Comparison of ENCODE assay signal across 9 mouse cellular contexts in the genomic region with DNA sequence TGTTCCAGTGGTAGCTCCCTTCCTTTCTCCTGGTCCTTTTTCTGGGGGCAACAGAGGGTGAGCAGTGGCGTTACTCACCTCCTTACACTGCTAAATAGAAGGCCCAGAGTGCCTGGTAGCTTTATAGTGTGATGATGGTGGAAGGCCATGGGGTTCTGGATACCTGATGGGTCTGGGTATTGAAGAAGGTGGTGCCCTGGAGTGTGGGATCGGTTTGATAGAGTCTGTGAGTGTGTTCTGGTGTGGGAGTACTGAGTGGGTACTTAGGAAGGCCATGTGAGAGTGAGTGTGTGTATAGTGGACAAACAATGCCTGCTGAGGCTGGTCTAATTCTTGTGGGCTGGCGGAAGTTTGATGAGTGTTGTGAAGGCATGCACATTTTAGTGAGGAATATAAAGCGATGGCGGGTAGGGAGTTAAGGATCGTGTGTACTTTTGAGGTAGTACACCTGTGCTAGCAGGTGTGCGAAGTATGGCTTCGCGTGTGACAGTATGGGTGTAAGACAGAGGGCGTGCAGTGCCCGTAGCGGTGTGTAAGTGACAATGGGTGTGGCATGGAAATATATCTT. TPM values are rescaled to one million over a fixed set of nuclear protein-coding genes. Genes with fewer than 3 reads are reported as not detected.
A peak's percentile ranks its signal among the peaks of the same experiment; 100 is the strongest.
DNase-seq lines count a peak whose midpoint lies in the region; ATAC-seq and TF ChIP-seq lines count a peak whose summit lies in the region.
"Had no signal": no experiment of that assay in that cellular context is flagged by ENCODE, and none has a peak within 500 bp of the region (broad histone marks: within the 10 kb centered on the region; RNA-seq: fewer than 3 reads in every experiment).

No protein-coding gene starts in this region.

- no peak for TF ChIP-seq CTCF in heart, adult 2 months (IDR thresholded peaks at IDR 0.05)
- no peak for TF ChIP-seq CTCF in olfactory bulb, adult 2 months (IDR thresholded peaks at IDR 0.05; ENCODE audit: insufficient read depth, low read depth, low read length)

- H3K36me3 ChIP-seq in heart, adult 2 months (ENCODE audit: control insufficient read depth, insufficient read depth, low read length) = peaks cover 3% of the 10 kb centered on the region; the same call in 1 of the 2 replicates
- H3K36me3 ChIP-seq in embryonic facial prominence, embryonic 15.5 days = peaks cover 15% of the 10 kb centered on the region
- peaks cover 6% of the 10 kb centered on the region for H3K36me3 ChIP-seq in limb, embryonic 11.5 days (ENCODE audit: control insufficient read depth, insufficient read depth, low read length)

- peak overlapping the region; percentile 35 for H3K9ac ChIP-seq in heart, adult 2 months (ENCODE audit: low read depth, low read length)
- peak overlapping the region; percentile 23; the same call in 1 of the 2 replicates for H3K9ac ChIP-seq in embryonic facial prominence, embryonic 15.5 days
- H3K9ac ChIP-seq in limb, embryonic 11.5 days (ENCODE audit: low read length) = peak overlapping the region; percentile 2; the same call in 1 of the 2 replicates

- DNase-seq in heart, adult 2 months = peak; percentile 8 to 32
- no peak for DNase-seq in heart, postnatal 10 days
- DNase-seq in 3T3-L1 (ENCODE audit: low read depth, low spot score) = peak; percentile 44
- DNase-seq in limb, embryonic 11.5 days (ENCODE audit: low spot score) = no peak
- no peak for DNase-seq in Muller cell, postnatal 12 days (ENCODE audit: inconsistent ontology term)
- DNase-seq in embryo, embryonic 11 days = no peak

- peaks cover 25% of the 10 kb centered on the region for H3K4me1 ChIP-seq in heart, adult 2 months (ENCODE audit: control insufficient read depth, insufficient read depth, low read length)
- peaks cover 62% of the 10 kb centered on the region for H3K4me1 ChIP-seq in embryonic facial prominence, embryonic 15.5 days
- peaks cover 43% of the 10 kb centered on the region for H3K4me1 ChIP-seq in limb, embryonic 11.5 days (ENCODE audit: control insufficient read depth, insufficient read depth, low read length)
- H3K4me1 ChIP-seq in olfactory bulb, adult 2 months (ENCODE audit: control insufficient read depth, insufficient read depth, low read length) = peaks cover 43% of the 10 kb centered on the region

- intact Hi-C loops in heart, adult 2 months (cut with DNase I) = no loop called here
- intact Hi-C loops in heart, postnatal 10 days (cut with DNase I) = loop anchor here (5.0 kb wide), 1 partner anchor 96 kb away; no protein-coding TSS in a partner anchor

- H3K4me2 ChIP-seq in embryonic facial prominence, embryonic 15.5 days (replicated peaks) = peak overlapping the region; percentile 80
- peak overlapping the region; percentile 88 for H3K4me2 ChIP-seq in limb, embryonic 11.5 days (ENCODE audit: low read depth, severe bottlenecking)

- WGBS in heart, adult 2 months = 16% methylated on average over 12 of the region's 12 CpGs
- 16% methylated on average over 12 of the region's 12 CpGs for WGBS in embryonic facial prominence, embryonic 15.5 days
- WGBS in limb, embryonic 11.5 days = 25% methylated on average over 12 of the region's 12 CpGs
- 10% methylated on average over 12 of the region's 12 CpGs for whole genome bisulfite sequencing in olfactory bulb, adult 2 months

- no peak for TF ChIP-seq EP300 in heart, adult 2 months (IDR thresholded peaks at IDR 0.05; ENCODE audit: insufficient read depth, low read depth, low read length)

- no peaks in the 10 kb centered on the region for H3K27me3 ChIP-seq in heart, adult 2 months (ENCODE audit: control insufficient read depth, insufficient read depth, low read length)
- H3K27me3 ChIP-seq in embryonic facial prominence, embryonic 15.5 days = no peaks in the 10 kb centered on the region
- no peaks in the 10 kb centered on the region for H3K27me3 ChIP-seq in limb, embryonic 11.5 days (ENCODE audit: control insufficient read depth, insufficient read depth, low read length)
- H3K27me3 ChIP-seq: Patski had no signal

- peak overlapping the region; percentile 97 for H3K27ac ChIP-seq in heart, adult 2 months
- peak overlapping the region; percentile 100 for H3K27ac ChIP-seq in embryonic facial prominence, embryonic 15.5 days (replicated peaks)
- peak overlapping the region; percentile 97 for H3K27ac ChIP-seq in limb, embryonic 11.5 days (replicated peaks; ENCODE audit: low read depth, low read length)
- peak overlapping the region; percentile 99 for H3K27ac ChIP-seq in olfactory bulb, adult 2 months (ENCODE audit: insufficient read depth, low read depth, low read length)

- H3K9me3 ChIP-seq in embryonic facial prominence, embryonic 15.5 days (replicated peaks) = no peaks in the 10 kb centered on the region
- H3K9me3 ChIP-seq in limb, embryonic 11.5 days (ENCODE audit: control insufficient read depth, low read length) = no peaks in the 10 kb centered on the region

- H3K4me3 ChIP-seq in heart, adult 2 months = peak overlapping the region; percentile 35
- H3K4me3 ChIP-seq in embryonic facial prominence, embryonic 15.5 days (replicated peaks) = peak overlapping the region; percentile 86
- peak overlapping the region; percentile 79 for H3K4me3 ChIP-seq in limb, embryonic 11.5 days (ENCODE audit: low read depth, low read length)
- H3K4me3 ChIP-seq in olfactory bulb, adult 2 months (ENCODE audit: insufficient read depth, low read depth, low read length) = peak overlapping the region; percentile 40

- no peak for ATAC-seq in embryonic facial prominence, embryonic 15.5 days (ENCODE audit: insufficient number of reproducible peaks, low FRiP score, low TSS enrichment, low read depth)
- ATAC-seq in limb, embryonic 11.5 days (ENCODE audit: insufficient number of reproducible peaks, low FRiP score, low TSS enrichment, low read depth) = no peak

- H3K79me2 ChIP-seq in heart, adult 2 months (replicated peaks; ENCODE audit: control insufficient read depth, insufficient read depth, low read length) = no peaks in the 10 kb centered on the region

- no peak for TF ChIP-seq POLR2A in heart, adult 2 months (IDR thresholded peaks at IDR 0.05; ENCODE audit: insufficient read depth, low read depth, low read length)
- TF ChIP-seq POLR2A in olfactory bulb, adult 2 months (IDR thresholded peaks at IDR 0.05; ENCODE audit: insufficient read depth, low read depth, low read length) = no peak

RNA-seq across cellular contexts. Expression of gene Cic, which starts 13.7 kb away (rescaled TPM):
- total RNA-seq in heart, adult 2 months (2021) = 10 to 100 TPM; 62.8 to 62.9 TPM
- 37.7 and 41.6 TPM in 2 replicates for polyA plus RNA-seq in heart, adult 2 months (2012; rRNA removed)
- 10 to 100 TPM; 88.4 to 90.5 TPM for total RNA-seq in heart, postnatal 10 days (2021)
- 46.3 and 50.6 TPM in 2 replicates for polyA plus RNA-seq in embryonic facial prominence, embryonic 15.5 days (2015; fragmentation: Nextera tagmentation; extraction: Ambion mirVana)
- 32.5 and 34.2 TPM in 2 replicates for polyA plus RNA-seq in limb, embryonic 11.5 days (2014; fragmentation: Nextera tagmentation; extraction: Ambion mirVana)
- 41.9 TPM in 1 of 2 replicates, not detected in the other for polyA plus RNA-seq in olfactory bulb, adult 2 months (2012; ENCODE audit: insufficient read depth, insufficient read length, low replicate concordance, missing spikeins)

RNA-seq across cellular contexts. Expression of gene Pafah1b3, which starts 16.5 kb away (rescaled TPM):
- 1 to 10 TPM; 2.4 to 3.1 TPM for total RNA-seq in heart, adult 2 months (2021)
- polyA plus RNA-seq in heart, adult 2 months (2012; rRNA removed) = 6.6 and 9.3 TPM in 2 replicates
- total RNA-seq in heart, postnatal 10 days (2021) = 10 to 100 TPM; 12.8 to 16.0 TPM
- polyA plus RNA-seq in embryonic facial prominence, embryonic 15.5 days (2015; fragmentation: Nextera tagmentation; extraction: Ambion mirVana) = 213 and 216 TPM in 2 replicates
- polyA plus RNA-seq in limb, embryonic 11.5 days (2014; fragmentation: Nextera tagmentation; extraction: Ambion mirVana) = 249 and 261 TPM in 2 replicates
- polyA plus RNA-seq in olfactory bulb, adult 2 months (2012; ENCODE audit: insufficient read depth, insufficient read length, low replicate concordance, missing spikeins) = not detected in 2 replicates

RNA-seq across cellular contexts. Expression of gene Prr19, which starts 20.0 kb away (rescaled TPM):
- total RNA-seq in heart, adult 2 months (2021) = not detected
- polyA plus RNA-seq in heart, adult 2 months (2012; rRNA removed) = not detected in 2 replicates
- not detected for total RNA-seq in heart, postnatal 10 days (2021)
- polyA plus RNA-seq in embryonic facial prominence, embryonic 15.5 days (2015; fragmentation: Nextera tagmentation; extraction: Ambion mirVana) = 0.49 and 0.65 TPM in 2 replicates
- 1.1 and 1.4 TPM in 2 replicates for polyA plus RNA-seq in limb, embryonic 11.5 days (2014; fragmentation: Nextera tagmentation; extraction: Ambion mirVana)
- polyA plus RNA-seq in olfactory bulb, adult 2 months (2012; ENCODE audit: insufficient read depth, insufficient read length, low replicate concordance, missing spikeins) = not detected in 2 replicates

RNA-seq across cellular contexts. Expression of gene Tmem145, which starts 24.7 kb away (rescaled TPM):
- total RNA-seq in heart, adult 2 months (2021) = not detected
- polyA plus RNA-seq in heart, adult 2 months (2012; rRNA removed) = 0.06 TPM in 1 of 2 replicates, not detected in the other
- not detected for total RNA-seq in heart, postnatal 10 days (2021)
- 1.2 and 1.8 TPM in 2 replicates for polyA plus RNA-seq in embryonic facial prominence, embryonic 15.5 days (2015; fragmentation: Nextera tagmentation; extraction: Ambion mirVana)
- 0.33 and 0.58 TPM in 2 replicates for polyA plus RNA-seq in limb, embryonic 11.5 days (2014; fragmentation: Nextera tagmentation; extraction: Ambion mirVana)
- polyA plus RNA-seq in olfactory bulb, adult 2 months (2012; ENCODE audit: insufficient read depth, insufficient read length, low replicate concordance, missing spikeins) = not detected in 2 replicates

RNA-seq across cellular contexts. Expression of gene Erf, which starts 30.7 kb away (rescaled TPM):
- 10 to 100 TPM; 16.5 to 21.2 TPM for total RNA-seq in heart, adult 2 months (2021)
- polyA plus RNA-seq in heart, adult 2 months (2012; rRNA removed) = 11.9 and 17.1 TPM in 2 replicates
- 10 to 100 TPM; 38.6 to 42.2 TPM for total RNA-seq in heart, postnatal 10 days (2021)
- polyA plus RNA-seq in embryonic facial prominence, embryonic 15.5 days (2015; fragmentation: Nextera tagmentation; extraction: Ambion mirVana) = 21.0 and 22.1 TPM in 2 replicates
- 25.6 and 28.6 TPM in 2 replicates for polyA plus RNA-seq in limb, embryonic 11.5 days (2014; fragmentation: Nextera tagmentation; extraction: Ambion mirVana)
- not detected in 2 replicates for polyA plus RNA-seq in olfactory bulb, adult 2 months (2012; ENCODE audit: insufficient read depth, insufficient read length, low replicate concordance, missing spikeins)

Comparison
In these comparisons a context has a peak if more than half of its experiments do, and no peak if none do; other contexts are left out.
1. DNase-seq: peak in heart, adult 2 months (2 of 2) and 3T3-L1 (single experiment); none in heart, postnatal 10 days (0 of 2), limb, embryonic 11.5 days (single experiment), Muller cell, postnatal 12 days (single experiment) and embryo, embryonic 11 days (single experiment).
2. H3K4me3 ChIP-seq: peak in every context shown above with its lines; median percentile 86 in embryonic facial prominence, embryonic 15.5 days; 79 in limb, embryonic 11.5 days; 40 in olfactory bulb, adult 2 months; 35 in heart, adult 2 months.
3. Peak in every context shown above with its lines, with median percentiles within 50 percentile points of each other: H3K27ac ChIP-seq and H3K9ac ChIP-seq.